Mouse (Mus musculus) adrenal gland (tissue): ENCODE results near the gene Mrtfa.
"Not testable (repeated sequence)": the region's sequence is repeated elsewhere in the genome, so short reads cannot be mapped to it uniquely, and the experiment has no call there.

ENCODE experiments used
- intact Hi-C: fragments of 180-260 bp; cut with DNase I; formaldehyde crosslinking; loops from one replicate; pipeline ENCODE4 v1.15.1; 2025
- long read RNA-seq, 2 experiments: library from polyadenylated mRNA; unstranded; transcript quantifications; one replicate each; pipeline ENCODE4 v2.0.0; 2020; ENCODE audit warnings: borderline replicate concordance in 1 of 2; ENCODE audit not compliant: insufficient replicate concordance in 1 of 2

Mrtfa gene
- long read RNA-seq, experiment 1, partial matches to known transcripts = 0 of 5 reads
- long read RNA-seq, experiment 1, other reads (novel, unspliced or antisense) = 5 of 5 reads
- long read RNA-seq, experiment 2, full-length matches to known transcripts = 6 of 9 reads
- long read RNA-seq, experiment 2, partial matches to known transcripts = 0 of 9 reads
- long read RNA-seq, experiment 2, other reads (novel, unspliced or antisense) = 3 of 9 reads

- intact Hi-C loops = no loop called here
These were observed at the start of gene Mrtfa for GRCm38 (mm10) chr15:81190630-81191178. Mrtfa (minus strand) TSS chr15:81190757.

- intact Hi-C loops = loop anchor here (2.0 kb wide), 1 partner anchor 63 kb away; no protein-coding TSS in a partner anchor
These were observed 49.3 kb upstream of the Mrtfa start for GRCm38 (mm10) chr15:81239794-81240343.

- intact Hi-C loops = no loop called here
These were observed 48.7 kb upstream of the Mrtfa start for GRCm38 (mm10) chr15:81239261-81239660.

- intact Hi-C loops = no loop called here
These were observed 46.9 kb upstream of the Mrtfa start for GRCm38 (mm10) chr15:81237471-81237870.

- intact Hi-C loops = no loop called here
These were observed 45.5 kb upstream of the Mrtfa start for GRCm38 (mm10) chr15:81236062-81236461.

- intact Hi-C loops = no loop called here
These were observed 44.7 kb upstream of the Mrtfa start, which contains the start of gene Mchr1 for GRCm38 (mm10) chr15:81235086-81235920. Mchr1 (plus strand) TSS chr15:81235499.

- intact Hi-C loops = no loop called here
These were observed 40.8 kb upstream of the Mrtfa start for GRCm38 (mm10) chr15:81231325-81231724.

GRCm38 (mm10) chr15:81229791-81230190, 39.2 kb upstream of the Mrtfa start:
- intact Hi-C loops = no loop called here

- intact Hi-C loops = no loop called here
These were observed 37.7 kb upstream of the Mrtfa start for GRCm38 (mm10) chr15:81228258-81228657.

- intact Hi-C loops = no loop called here
These were observed 36.7 kb upstream of the Mrtfa start for GRCm38 (mm10) chr15:81227275-81227674.

- intact Hi-C loops = no loop called here
These were observed 36.2 kb upstream of the Mrtfa start for GRCm38 (mm10) chr15:81226796-81227195.

- intact Hi-C loops = no loop called here
These were observed 35.2 kb upstream of the Mrtfa start for GRCm38 (mm10) chr15:81225732-81226131.

- intact Hi-C loops = no loop called here
These were observed 34.5 kb upstream of the Mrtfa start for GRCm38 (mm10) chr15:81225016-81225415.

- intact Hi-C loops = no loop called here
These were observed 30.9 kb upstream of the Mrtfa start for GRCm38 (mm10) chr15:81221446-81221845.

GRCm38 (mm10) chr15:81220051-81220450, 29.5 kb upstream of the Mrtfa start:
- intact Hi-C loops = not testable (repeated sequence)

GRCm38 (mm10) chr15:81219054-81219453, 28.5 kb upstream of the Mrtfa start:
- intact Hi-C loops = no loop called here

GRCm38 (mm10) chr15:81216906-81217653, 26.5 kb upstream of the Mrtfa start:
- intact Hi-C loops = no loop called here

GRCm38 (mm10) chr15:81212976-81213375, 22.4 kb upstream of the Mrtfa start:
- intact Hi-C loops = no loop called here

- intact Hi-C loops = no loop called here
These were observed 19.9 kb upstream of the Mrtfa start for GRCm38 (mm10) chr15:81210496-81210895.

GRCm38 (mm10) chr15:81202462-81202861, 11.9 kb upstream of the Mrtfa start:
- intact Hi-C loops = no loop called here

GRCm38 (mm10) chr15:81199372-81199959, 8.9 kb upstream of the Mrtfa start:
- intact Hi-C loops = loop anchor here (5.0 kb wide), 1 partner anchor 42 kb away; no protein-coding TSS in a partner anchor
